Mouse (Mus musculus) midbrain, embryonic 16.5 days (tissue): Measurements from ENCODE around the gene Myd88. TPM values are rescaled to one million over a fixed set of nuclear protein-coding genes. Genes with fewer than 3 reads are reported as not detected.
"Not testable (repeated sequence)": the region's sequence is repeated elsewhere in the genome, so short reads cannot be mapped to it uniquely, and the experiment has no call there.

Experiments used
- ATAC-seq: fragments of 200-750 bp; cut with Nextera tagmentation; 2 replicates; pipeline ENCODE4 v1.8.0; 2017; ENCODE audit warnings: moderate TSS enrichment
- H3K27ac ChIP-seq: fragments of 300-500 bp; sonication (generic); 2 replicates; pipeline ENCODE4 v1.5.1; 2014; ENCODE audit warnings: mild to moderate bottlenecking, low read length, mixed read lengths
- H3K27me3 ChIP-seq: fragments of 300-500 bp; sonication (generic); 2 replicates; pipeline ENCODE4 v1.6.1; 2014; ENCODE audit warnings: low read depth, low read length, mixed read lengths; ENCODE audit not compliant: control insufficient read depth, insufficient read depth
- H3K36me3 ChIP-seq: fragments of 300-500 bp; sonication (generic); 2 replicates; pipeline ENCODE4 v1.6.1; 2014; ENCODE audit warnings: mild to moderate bottlenecking, low read length, moderate library complexity, mixed read lengths; ENCODE audit not compliant: control insufficient read depth, insufficient read depth
- H3K4me1 ChIP-seq: fragments of 300-500 bp; sonication (generic); 2 replicates; pipeline ENCODE4 v1.6.1; 2014; ENCODE audit warnings: mild to moderate bottlenecking, low read length, mixed read lengths; ENCODE audit not compliant: control insufficient read depth, insufficient read depth
- H3K4me2 ChIP-seq: fragments of 300-500 bp; sonication (generic); 2 replicates; pipeline ENCODE4 v1.6.1; 2014; ENCODE audit warnings: mild to moderate bottlenecking, low read length, mixed read lengths
- H3K4me3 ChIP-seq: fragments of 300-500 bp; sonication (generic); 2 replicates; pipeline ENCODE4 v1.5.1; 2014; ENCODE audit warnings: low read depth, mild to moderate bottlenecking, low read length, moderate library complexity, mixed read lengths
- H3K9ac ChIP-seq: fragments of 300-500 bp; sonication (generic); 2 replicates; pipeline ENCODE4 v1.6.1; 2014; ENCODE audit warnings: low read depth, low read length, mixed read lengths
- H3K9me3 ChIP-seq: fragments of 300-500 bp; sonication (generic); replicated peaks from 2 replicates; pipeline ENCODE4 v1.6.1; 2014; ENCODE audit warnings: mild to moderate bottlenecking, low read length, mixed read lengths; ENCODE audit not compliant: control insufficient read depth, poor library complexity, severe bottlenecking
- WGBS: fragments of 180-500 bp; shearing (Covaris S2); extraction: QIAGEN DNeasy Blood & Tissue Kit; methylation state at CpG from one replicate; pipeline ENCODE4 v1.1.7; 2014; 5-methylcytosine and 5-hydroxymethylcytosine counted together
- polyA plus RNA-seq: library from polyadenylated mRNA; unstranded; fragments of >200 nt; fragmentation: Nextera tagmentation; extraction: Ambion mirVana; gene quantifications from 2 replicates; pipeline ENCODE4 v1.2.1, GENCODE M21; 2015

The Myd88 gene
- polyA plus RNA-seq, result 5.2 and 5.8 TPM in 2 replicates

DNA sequence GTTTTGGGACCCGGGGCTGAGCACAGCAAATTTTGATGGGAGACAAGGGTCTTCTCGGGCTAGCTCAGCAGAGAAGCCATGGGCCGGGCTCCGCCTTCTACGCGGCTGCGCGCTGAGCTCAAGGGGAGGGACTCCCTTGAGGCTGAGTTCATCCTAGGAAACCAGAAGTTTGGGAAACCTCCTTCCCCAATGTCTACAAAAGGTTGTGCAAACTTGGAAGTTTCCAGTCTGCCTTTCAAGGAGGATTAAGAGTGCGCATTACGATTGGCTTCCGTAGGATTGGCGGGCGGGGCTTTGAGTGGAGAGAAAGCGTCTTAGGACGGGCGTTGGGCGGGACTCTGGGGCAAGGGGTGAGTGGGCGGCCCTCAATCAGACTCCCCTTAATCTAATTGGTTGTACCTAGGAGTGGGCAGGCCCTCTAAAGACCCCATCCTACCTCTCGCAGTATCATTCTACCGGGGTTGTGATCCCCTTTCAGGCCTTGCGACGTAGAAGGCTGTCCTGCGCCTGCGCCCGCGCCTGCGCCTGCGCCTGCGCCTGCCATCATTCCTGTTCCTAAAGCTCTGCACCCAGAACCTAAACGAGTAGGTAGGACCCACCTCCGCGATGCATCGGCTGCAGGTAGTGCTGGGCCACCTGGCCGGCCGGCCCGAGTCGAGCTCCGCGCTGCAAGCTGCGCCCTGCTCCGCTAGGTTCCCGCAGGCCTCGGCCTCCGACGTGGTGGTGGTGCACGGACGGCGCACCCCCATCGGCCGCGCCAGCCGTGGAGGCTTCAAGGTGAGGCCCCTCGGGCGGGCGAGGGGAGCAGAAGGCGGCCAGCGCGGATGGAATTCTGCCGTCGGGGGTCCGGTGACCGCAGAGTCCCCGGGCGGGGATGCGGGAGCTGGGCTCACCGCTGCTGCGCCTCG is at the start of gene Myd88:
Myd88 (minus strand) TSS at position 503 of the 908 bp plus-strand sequence.
- Histone ChIP-seq H3K27me3 (0 out of 2 replicates have a peak, but pooled peaks cover 5% of the 10 kb centered on the region), H3K4me2 (peak within 1 kb of the TSS; percentile 72), H3K4me3 (peak within 1 kb of the TSS; percentile 75), H3K9me3 (no peaks in the 10 kb centered on the region), H3K27ac (peak within 1 kb of the TSS; percentile 87), H3K36me3 (peaks cover 7% of the 10 kb centered on the region), H3K9ac (peak within 1 kb of the TSS; percentile 82), H3K4me1 (peaks cover 20% of the 10 kb centered on the region)
- under 1% methylated on average over 64 of the region's 68 CpGs for WGBS
- ATAC-seq, result peak; percentile 98

DNA sequence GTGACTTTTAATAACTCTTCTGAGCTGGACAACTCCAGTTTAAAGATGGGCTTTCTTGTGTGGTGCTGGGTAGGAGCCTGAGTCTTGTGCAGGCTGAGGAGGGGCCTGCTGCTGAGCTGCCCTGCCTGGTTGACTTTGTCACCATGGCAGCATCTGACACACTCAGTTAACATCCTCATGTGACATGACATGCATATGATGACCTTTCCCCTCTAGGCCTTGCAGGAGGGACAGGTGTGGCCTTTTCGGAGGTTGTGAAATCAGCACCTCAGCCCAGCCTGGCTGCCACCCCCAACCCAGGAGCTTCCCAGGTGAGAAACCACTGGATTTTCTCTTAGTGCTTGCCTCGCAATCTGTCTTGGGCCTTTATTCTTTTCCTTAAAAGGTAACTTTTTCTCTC is 49.0 kb upstream of the Myd88 start:
- Histone ChIP-seq H3K27ac (no peak overlapping the region), H3K27me3 (no peaks in the 10 kb centered on the region), H3K4me3 (no peak overlapping the region), H3K4me2 (no peak overlapping the region), H3K4me1 (no peaks in the 10 kb centered on the region), H3K9me3 (no peaks in the 10 kb centered on the region), H3K36me3 (no peaks in the 10 kb centered on the region), H3K9ac (no peak overlapping the region)
- no peak for ATAC-seq
- WGBS, result 91% methylated on average over 2 of the region's 2 CpGs

DNA sequence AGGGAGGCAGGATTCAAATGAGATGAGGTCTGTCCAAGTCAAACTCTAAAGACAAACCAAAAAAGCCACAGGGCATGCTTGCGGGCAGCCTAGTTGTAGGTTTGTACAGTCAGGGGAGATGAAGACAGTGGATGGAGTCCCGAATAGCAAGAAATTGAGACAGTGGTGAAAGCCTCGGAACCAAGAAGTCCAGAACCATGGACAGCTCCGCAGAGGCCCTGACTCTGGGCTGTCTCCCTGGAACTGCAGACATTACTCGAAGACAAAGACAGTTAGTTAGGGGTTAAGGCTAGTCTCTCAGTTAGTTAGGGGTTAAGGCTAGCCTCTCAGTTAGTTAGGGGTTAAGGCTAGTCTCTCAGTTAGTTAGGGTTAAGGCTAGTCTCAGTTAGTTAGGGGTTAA is 47.7 kb upstream of the Myd88 start:
- 68% methylated on average over 5 of the region's 5 CpGs for WGBS
- no peaks in the 10 kb centered on the region for H3K27me3 ChIP-seq
- H3K27ac ChIP-seq, result no peak overlapping the region
- H3K36me3 ChIP-seq, result no peaks in the 10 kb centered on the region
- H3K4me3 ChIP-seq, result no peak overlapping the region
- H3K4me2 ChIP-seq, result no peak overlapping the region
- no peaks in the 10 kb centered on the region for H3K4me1 ChIP-seq
- H3K9ac ChIP-seq, result no peak overlapping the region
- H3K9me3 ChIP-seq, result no peaks in the 10 kb centered on the region
- ATAC-seq, result no peak

DNA sequence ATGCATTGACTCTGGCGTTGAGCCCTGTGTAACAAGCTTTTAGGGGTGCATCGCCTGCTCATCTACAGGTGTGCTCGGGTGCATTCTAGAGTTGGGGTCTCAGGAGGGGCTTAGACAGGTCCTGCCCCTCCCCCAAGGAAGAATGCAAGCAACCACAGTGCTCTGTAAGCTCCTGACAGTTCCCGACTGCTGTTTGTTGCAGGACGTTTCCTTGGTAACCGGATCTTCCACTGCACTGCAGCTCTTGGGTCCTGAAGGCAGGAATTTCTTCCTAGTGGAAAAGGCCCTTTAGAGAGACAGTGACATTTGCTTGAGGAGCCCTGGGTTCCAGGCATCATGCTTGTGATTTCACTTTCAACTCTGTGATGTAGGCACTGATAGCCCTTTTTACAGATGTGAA is 41.4 kb upstream of the Myd88 start:
- WGBS, result 60% methylated on average over 6 of the region's 6 CpGs
- Histone ChIP-seq H3K9ac (peak overlapping the region; percentile 25; the same call in 1 of the 2 replicates), H3K4me3 (no peak overlapping the region), H3K27ac (peak overlapping the region; percentile 28; the same call in 1 of the 2 replicates), H3K9me3 (no peaks in the 10 kb centered on the region), H3K4me1 (peaks cover 5% of the 10 kb centered on the region; the same call in 1 of the 2 replicates), H3K4me2 (no peak overlapping the region), H3K36me3 (no peaks in the 10 kb centered on the region; the same call in 1 of the 2 replicates), H3K27me3 (no peaks in the 10 kb centered on the region)
- no peak for ATAC-seq

DNA sequence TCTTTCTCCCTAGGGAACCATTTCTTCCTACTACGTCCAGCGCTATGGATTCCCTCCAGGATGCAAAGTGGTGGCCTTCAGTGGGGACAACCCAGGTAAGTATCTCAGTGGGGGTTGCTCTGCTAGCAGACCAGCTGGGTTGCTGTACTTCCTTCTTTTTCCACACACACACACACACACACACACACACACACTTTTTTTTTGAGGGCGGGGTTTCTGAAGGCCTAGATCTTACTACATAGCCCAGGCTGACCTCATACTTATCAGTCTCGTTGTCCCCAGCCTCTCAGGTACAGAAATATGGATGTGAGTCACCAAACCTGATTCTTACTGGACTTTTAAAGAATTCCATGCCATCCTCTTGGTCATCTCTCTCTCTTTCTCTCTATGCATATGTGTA is 37.0 kb upstream of the Myd88 start:
- ATAC-seq, result no peak
- Histone ChIP-seq H3K4me3 (no peak overlapping the region), H3K4me2 (no peak overlapping the region), H3K36me3 (no peaks in the 10 kb centered on the region; the same call in 1 of the 2 replicates), H3K9me3 (no peaks in the 10 kb centered on the region), H3K27me3 (no peaks in the 10 kb centered on the region), H3K27ac (no peak overlapping the region), H3K4me1 (peaks cover 5% of the 10 kb centered on the region; the same call in 1 of the 2 replicates), H3K9ac (no peak overlapping the region)
- 90% methylated on average over 4 of the region's 4 CpGs for WGBS

DNA sequence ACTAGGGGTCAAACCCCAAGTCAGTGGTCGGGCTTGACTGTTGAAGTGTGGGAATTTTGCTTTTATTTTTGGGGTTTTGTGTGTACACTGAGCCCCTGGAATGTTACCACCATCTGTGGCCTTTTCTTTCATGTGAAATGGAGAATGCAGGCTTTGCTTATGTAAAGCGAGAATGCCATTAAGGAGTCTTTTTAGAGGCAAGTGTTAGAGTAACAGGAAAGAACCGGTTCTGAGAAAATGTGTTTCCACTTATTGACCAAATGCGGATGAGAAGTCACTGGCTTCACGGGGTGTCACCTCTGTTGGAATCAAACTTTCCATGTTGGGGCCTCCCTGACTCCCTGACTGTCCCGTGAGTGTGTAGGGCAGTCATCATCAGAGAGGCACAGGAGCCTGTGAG is 34.3 kb upstream of the Myd88 start:
- no peak overlapping the region for H3K4me2 ChIP-seq
- H3K27me3 ChIP-seq, result no peaks in the 10 kb centered on the region
- no peaks in the 10 kb centered on the region; the same call in 1 of the 2 replicates for H3K36me3 ChIP-seq
- WGBS, result 84% methylated on average over 6 of the region's 6 CpGs
- H3K27ac ChIP-seq, result no peak overlapping the region
- no peaks in the 10 kb centered on the region for H3K9me3 ChIP-seq
- no peak overlapping the region for H3K4me3 ChIP-seq
- H3K9ac ChIP-seq, result no peak overlapping the region
- ATAC-seq, result no peak
- H3K4me1 ChIP-seq, result no peaks in the 10 kb centered on the region

DNA sequence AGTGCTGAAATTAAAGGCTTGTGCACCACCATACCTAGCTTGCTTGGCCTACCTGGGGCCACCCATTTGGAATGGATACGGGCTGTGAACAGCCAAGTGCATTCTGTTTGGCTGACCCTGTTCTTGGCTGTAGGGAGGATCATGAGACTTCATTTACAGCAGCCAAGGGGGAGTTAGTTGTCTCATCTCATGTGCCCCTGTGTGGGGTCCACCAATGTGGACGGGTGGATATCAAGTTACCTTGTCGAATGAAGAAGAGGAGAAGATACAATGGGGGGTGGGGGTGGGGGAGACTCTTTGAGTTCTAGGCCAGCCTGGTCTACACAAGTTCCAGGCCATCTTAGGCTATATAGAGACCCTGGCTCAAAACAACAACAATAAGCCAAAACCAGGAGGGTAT is 33.8 kb upstream of the Myd88 start:
- no peak overlapping the region for H3K9ac ChIP-seq
- no peak overlapping the region for H3K4me2 ChIP-seq
- no peaks in the 10 kb centered on the region for H3K9me3 ChIP-seq
- H3K4me1 ChIP-seq, result no peaks in the 10 kb centered on the region
- H3K4me3 ChIP-seq, result no peak overlapping the region
- H3K27ac ChIP-seq, result no peak overlapping the region
- H3K27me3 ChIP-seq, result no peaks in the 10 kb centered on the region
- no peak for ATAC-seq
- H3K36me3 ChIP-seq, result no peaks in the 10 kb centered on the region; the same call in 1 of the 2 replicates
- WGBS, result 89% methylated on average over 3 of the region's 3 CpGs

DNA sequence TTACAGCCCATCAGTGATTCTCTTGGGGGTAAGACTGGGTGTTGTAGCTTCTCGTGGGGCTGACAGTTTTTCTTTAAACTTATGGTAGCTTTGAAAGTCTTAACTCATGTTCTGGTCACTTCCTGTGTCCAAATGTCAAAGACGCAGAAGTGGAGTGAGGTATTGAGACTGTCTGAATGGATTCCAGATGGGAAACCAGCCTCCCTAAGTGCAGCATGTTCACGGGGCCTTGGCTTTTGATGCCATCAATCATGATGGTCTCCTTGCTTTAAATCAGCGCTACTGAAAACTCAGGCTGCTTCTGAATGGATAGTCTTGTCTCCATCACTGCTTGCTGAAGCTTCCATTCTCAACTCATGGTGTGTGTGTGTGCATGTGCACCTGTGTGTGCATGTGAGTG is 30.0 kb upstream of the Myd88 start:
- H3K4me2 ChIP-seq, result no peak overlapping the region
- ATAC-seq, result no peak

DNA sequence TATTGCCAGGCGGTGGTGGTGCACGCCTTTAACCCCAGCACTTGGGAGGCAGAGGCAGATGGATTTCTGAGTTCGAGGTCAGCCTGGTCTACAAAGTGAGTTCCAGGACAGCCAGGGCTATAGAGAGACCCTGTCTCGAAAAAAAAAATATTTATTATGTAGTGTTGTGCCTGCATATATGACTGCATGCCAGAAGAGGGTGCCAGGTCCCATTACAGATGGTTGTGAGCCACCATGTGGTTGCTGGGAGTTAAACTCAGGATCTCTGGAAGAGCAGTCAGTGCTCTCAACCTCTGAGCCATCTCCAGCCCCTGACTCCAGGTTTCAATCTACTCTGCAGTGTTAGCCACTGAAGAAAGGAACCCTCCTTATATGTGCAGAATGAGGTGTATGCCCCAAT is 29.6 kb upstream of the Myd88 start:
- not testable (repeated sequence) for H3K9ac ChIP-seq, H3K4me1 ChIP-seq, H3K4me2 ChIP-seq, ATAC-seq, H3K4me3 ChIP-seq, H3K36me3 ChIP-seq, H3K27me3 ChIP-seq, H3K9me3 ChIP-seq, H3K27ac ChIP-seq
- WGBS, result 91% methylated on average over 4 of the region's 4 CpGs

More for the DNA sequence above, 30.0 kb upstream of the Myd88 start:
- Histone ChIP-seq H3K9me3 (no peaks in the 10 kb centered on the region), H3K27ac (no peak overlapping the region), H3K9ac (no peak overlapping the region), H3K4me3 (no peak overlapping the region), H3K36me3 (no peaks in the 10 kb centered on the region), H3K27me3 (no peaks in the 10 kb centered on the region), H3K4me1 (no peaks in the 10 kb centered on the region)
- 85% methylated on average over 4 of the region's 4 CpGs for WGBS
